Mouse (Mus musculus): ENCODE results near the gene Exosc1. TPM values are rescaled to one million over a fixed set of nuclear protein-coding genes. Genes with fewer than 3 reads are reported as not detected.

Gene Exosc1
- polyA plus RNA-seq, 1 experiment from 2014 or later: 83.2 TPM

Other genes with a start within 250 kb of the Exosc1 start
- gene Slit1, start 189.8 kb downstream of the Exosc1 start, polyA plus RNA-seq (2014; fragmentation: Nextera tagmentation; extraction: Ambion mirVana): 13.8 and 22.8 TPM in 2 replicates
- 31.5 and 33.3 TPM in 2 replicates for gene Arhgap19, start 131.4 kb downstream of the Exosc1 start, polyA plus RNA-seq (2014; fragmentation: Nextera tagmentation; extraction: Ambion mirVana)
- gene Frat1, start 103.5 kb downstream of the Exosc1 start, polyA plus RNA-seq (2014; fragmentation: Nextera tagmentation; extraction: Ambion mirVana): 11.2 and 14.4 TPM in 2 replicates
- 5.0 and 6.8 TPM in 2 replicates for gene Frat2, start 85.3 kb downstream of the Exosc1 start, polyA plus RNA-seq (2014; fragmentation: Nextera tagmentation; extraction: Ambion mirVana)
- gene Rrp12, start 37.2 kb downstream of the Exosc1 start, polyA plus RNA-seq (2014; fragmentation: Nextera tagmentation; extraction: Ambion mirVana): 11.5 and 13.8 TPM in 2 replicates
- 767 and 789 TPM in 2 replicates for gene Pgam1, start 21.5 kb downstream of the Exosc1 start, polyA plus RNA-seq (2014; fragmentation: Nextera tagmentation; extraction: Ambion mirVana)
- 59.0 and 59.1 TPM in 2 replicates for gene Zdhhc16, start 57 bp upstream of the Exosc1 start, polyA plus RNA-seq (2014; fragmentation: Nextera tagmentation; extraction: Ambion mirVana)
- 32.5 and 32.6 TPM in 2 replicates for gene Mms19, start 47.7 kb upstream of the Exosc1 start, polyA plus RNA-seq (2014; fragmentation: Nextera tagmentation; extraction: Ambion mirVana)
- 6.5 and 7.7 TPM in 2 replicates for gene Ubtd1, start 48.3 kb upstream of the Exosc1 start, polyA plus RNA-seq (2014; fragmentation: Nextera tagmentation; extraction: Ambion mirVana)
- gene Ankrd2, start 102.6 kb upstream of the Exosc1 start, polyA plus RNA-seq (2014; fragmentation: Nextera tagmentation; extraction: Ambion mirVana): not detected in 2 replicates
- 0.67 and 1.1 TPM in 2 replicates for gene Hoga1, start 112.2 kb upstream of the Exosc1 start, polyA plus RNA-seq (2014; fragmentation: Nextera tagmentation; extraction: Ambion mirVana)
- gene 4933411K16Rik, start 118.8 kb upstream of the Exosc1 start, polyA plus RNA-seq (2014; fragmentation: Nextera tagmentation; extraction: Ambion mirVana): 0.11 TPM in 1 of 2 replicates, not detected in the other
- 75.1 and 76.1 TPM in 2 replicates for gene Morn4, start 152.9 kb upstream of the Exosc1 start, polyA plus RNA-seq (2014; fragmentation: Nextera tagmentation; extraction: Ambion mirVana)
- 20.9 and 23.6 TPM in 2 replicates for gene Pi4k2a, start 157.0 kb upstream of the Exosc1 start, polyA plus RNA-seq (2014; fragmentation: Nextera tagmentation; extraction: Ambion mirVana)
- gene Avpi1, start 195.6 kb upstream of the Exosc1 start, polyA plus RNA-seq (2014; fragmentation: Nextera tagmentation; extraction: Ambion mirVana): 11.0 and 14.1 TPM in 2 replicates
- 6.4 and 6.9 TPM in 2 replicates for gene Marveld1, start 214.0 kb upstream of the Exosc1 start, polyA plus RNA-seq (2014; fragmentation: Nextera tagmentation; extraction: Ambion mirVana)
- 17.8 and 18.4 TPM in 2 replicates for gene Zfyve27, start 230.5 kb upstream of the Exosc1 start, polyA plus RNA-seq (2014; fragmentation: Nextera tagmentation; extraction: Ambion mirVana)